Mouse (Mus musculus): ENCODE data around the gene 4931409K22Rik. TPM values are rescaled to one million over a fixed set of nuclear protein-coding genes. Genes with fewer than 3 reads are reported as not detected.

Gene 4931409K22Rik
- total RNA-seq, 2 experiments from 2014 or later: not detected

DNA sequence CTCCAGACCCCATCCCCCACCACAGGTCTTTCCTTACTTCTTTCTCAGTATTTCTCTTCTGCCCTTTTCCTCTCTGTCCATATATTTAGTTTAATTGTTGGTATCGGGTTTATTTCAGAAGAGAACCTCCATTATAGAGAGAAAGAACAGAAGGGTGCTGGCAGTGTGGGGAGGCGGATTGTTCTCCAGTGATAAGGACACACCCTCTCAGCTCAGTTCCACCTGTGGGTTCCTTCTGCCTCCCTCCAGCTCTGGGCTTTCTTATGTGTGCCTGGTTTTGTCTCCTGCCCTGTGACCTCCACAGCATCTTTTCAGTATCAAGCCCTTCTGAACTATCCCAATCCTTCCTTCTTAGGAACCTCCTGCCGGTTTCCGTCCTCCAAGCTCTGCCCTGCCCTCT is 32.1 kb downstream of the 4931409K22Rik start:
- intact Hi-C loops (cut with DNase I): no loop called here
- DNase-seq (ENCODE audit: extremely low spot score in 1 of 2, low spot score in 2 of 2): no peak

DNA sequence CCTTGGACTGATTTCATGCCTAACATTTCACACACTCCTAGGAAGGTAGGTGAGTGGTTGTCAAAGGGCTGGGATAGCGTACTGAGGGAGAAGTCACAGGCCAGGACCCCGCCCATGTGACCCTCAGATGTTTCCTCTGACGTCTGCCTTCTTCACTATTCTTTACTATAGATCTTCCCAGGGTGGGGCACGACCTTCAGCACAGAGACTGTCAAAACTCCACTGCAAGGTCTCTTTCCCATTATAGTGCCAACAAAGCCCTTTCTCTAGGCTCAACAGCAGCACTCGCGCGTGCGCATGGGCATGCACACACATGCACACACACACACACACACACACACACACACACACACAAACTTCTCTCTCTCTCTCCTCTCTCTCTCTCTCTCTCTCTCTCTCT is 32.8 kb downstream of the 4931409K22Rik start:
- DNase-seq (ENCODE audit: extremely low spot score in 1 of 2, low spot score in 2 of 2): no peak
- intact Hi-C loops (cut with DNase I): no loop called here

DNA sequence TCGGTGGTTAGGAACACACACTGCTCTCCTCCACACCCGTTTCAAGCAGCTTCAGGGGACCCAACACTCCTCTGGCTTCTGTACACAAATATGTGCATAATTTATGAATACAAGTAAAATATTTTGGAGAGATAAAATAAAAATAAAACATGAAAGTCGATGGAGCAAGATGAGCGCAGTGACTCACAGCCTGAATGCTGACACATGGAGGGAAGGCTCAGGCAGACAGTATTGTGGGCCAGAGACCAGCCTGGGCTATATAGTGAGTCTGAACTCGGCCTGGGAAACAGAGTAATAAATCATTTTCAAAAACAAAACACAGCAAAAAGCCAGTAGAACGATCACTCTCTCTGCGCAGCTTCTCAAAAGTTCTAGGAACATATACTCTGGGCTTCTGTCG is 35.2 kb downstream of the 4931409K22Rik start:
- DNase-seq (ENCODE audit: extremely low spot score in 1 of 2, low spot score in 2 of 2): no peak
- intact Hi-C loops (cut with DNase I): no loop called here

DNA sequence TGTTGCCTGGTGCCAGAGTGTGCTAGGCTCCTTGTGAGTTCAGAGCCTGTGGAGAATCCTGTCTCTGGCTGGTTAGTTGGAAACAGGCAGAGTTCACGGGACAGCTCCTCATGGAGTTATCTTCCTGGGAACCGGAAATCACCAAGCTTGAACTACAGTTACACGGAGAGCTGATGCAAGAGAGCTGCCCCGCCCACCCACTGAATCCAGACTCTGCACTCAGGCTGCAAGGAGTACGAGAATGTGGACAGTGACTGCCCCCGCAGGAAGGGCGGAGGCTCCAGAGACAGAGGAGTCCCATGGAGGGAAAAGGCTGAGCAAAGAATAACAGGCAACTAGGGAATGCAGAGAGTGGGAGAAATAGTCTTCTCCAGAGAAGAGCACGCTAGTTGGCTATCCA is 44.3 kb downstream of the 4931409K22Rik start:
- intact Hi-C loops (cut with DNase I): loop anchor here (10.0 kb wide), 1 partner anchor 143 kb away; no protein-coding TSS in a partner anchor

DNA sequence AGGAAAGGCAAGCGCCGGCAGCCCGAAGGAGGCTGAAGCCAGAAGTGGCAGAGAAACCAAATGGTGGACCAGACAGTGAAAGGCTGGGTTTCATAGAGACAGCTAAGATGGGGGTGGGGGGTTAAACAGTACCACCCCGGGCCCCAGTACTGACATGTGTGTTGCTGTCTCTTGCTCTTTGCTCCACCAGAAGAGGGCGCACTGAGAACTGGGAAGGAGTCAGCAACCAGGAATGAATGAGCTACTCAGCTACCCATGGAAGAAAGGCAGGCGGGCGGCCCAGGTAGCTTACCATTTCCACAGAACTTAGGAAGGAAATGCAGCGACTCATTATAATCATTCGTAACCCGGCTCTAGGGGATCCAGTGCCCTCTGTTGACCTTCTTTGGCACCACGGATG is 46.0 kb downstream of the 4931409K22Rik start:
- intact Hi-C loops (cut with DNase I): loop anchor here (10.0 kb wide), 1 partner anchor 144 kb away; no protein-coding TSS in a partner anchor

More for the DNA sequence above, 44.3 kb downstream of the 4931409K22Rik start:
- DNase-seq (ENCODE audit: extremely low spot score in 1 of 2, low spot score in 2 of 2): peak in 1 of 2 experiments; percentile 79

DNA sequence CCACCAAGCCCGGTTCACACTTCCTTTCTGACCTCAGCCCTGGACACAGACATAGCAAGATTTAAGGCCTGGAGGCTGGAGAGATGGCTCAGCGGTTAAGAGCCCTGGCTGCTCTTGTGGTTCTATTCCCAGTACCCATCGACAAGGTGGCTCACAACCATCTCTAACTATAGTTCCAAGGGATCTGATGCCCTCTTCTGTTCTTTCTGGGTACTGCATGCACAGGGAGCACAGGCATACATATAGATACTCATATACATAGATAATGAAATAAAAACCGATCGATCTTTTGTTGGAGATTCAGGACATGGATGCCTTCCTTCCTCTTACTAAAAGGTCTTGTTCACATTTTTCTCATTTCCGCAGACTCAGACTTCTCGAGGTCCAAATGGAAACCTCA is 48.2 kb downstream of the 4931409K22Rik start:
- intact Hi-C loops (cut with DNase I): no loop called here
- no peak for DNase-seq (ENCODE audit: extremely low spot score in 1 of 2, low spot score in 2 of 2)

More for the DNA sequence above, 46.0 kb downstream of the 4931409K22Rik start:
- no peak for DNase-seq (ENCODE audit: extremely low spot score in 1 of 2, low spot score in 2 of 2)

DNA sequence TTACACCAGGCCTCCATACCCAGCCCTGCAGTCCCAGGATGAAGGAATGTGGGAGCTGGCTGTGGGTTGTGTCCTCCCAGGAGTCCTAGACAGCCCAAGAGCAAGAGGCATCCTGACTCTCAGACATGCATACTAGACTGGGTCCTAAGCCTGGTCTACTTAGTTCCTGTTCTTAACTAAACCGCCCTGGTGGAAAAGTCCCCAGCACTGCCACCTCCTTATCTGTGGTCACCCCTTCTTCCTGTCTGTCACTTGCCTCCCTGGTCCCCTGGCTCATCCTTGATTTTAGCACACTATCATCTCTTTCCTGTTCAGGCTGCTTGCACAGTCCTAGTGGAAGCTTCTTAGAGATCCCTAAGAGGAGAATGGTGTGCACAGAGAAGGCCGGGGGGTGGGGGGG is 51.1 kb downstream of the 4931409K22Rik start:
- intact Hi-C loops (cut with DNase I): no loop called here
- DNase-seq (ENCODE audit: extremely low spot score in 1 of 2, low spot score in 2 of 2): no peak

DNA sequence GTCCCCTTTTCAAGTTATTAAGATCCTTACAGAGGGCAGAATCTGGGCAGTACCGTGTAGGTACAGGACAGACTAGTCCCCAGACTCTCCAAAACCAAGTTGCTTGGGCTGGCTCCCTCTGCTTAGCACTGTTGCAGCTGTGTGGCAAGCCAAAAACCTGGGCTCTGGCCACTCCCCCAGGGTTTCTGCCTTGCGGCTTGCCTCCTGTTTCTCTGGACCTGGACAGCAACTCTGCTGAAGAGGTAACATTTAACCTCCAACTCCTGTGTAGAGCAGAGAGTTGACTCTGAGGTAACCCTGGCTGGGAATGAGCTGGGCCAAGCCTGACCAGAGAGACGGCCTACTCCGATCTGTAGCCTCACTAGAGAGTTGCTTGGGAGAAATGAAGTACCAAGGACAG is 53.8 kb downstream of the 4931409K22Rik start:
- intact Hi-C loops (cut with DNase I): no loop called here

DNA sequence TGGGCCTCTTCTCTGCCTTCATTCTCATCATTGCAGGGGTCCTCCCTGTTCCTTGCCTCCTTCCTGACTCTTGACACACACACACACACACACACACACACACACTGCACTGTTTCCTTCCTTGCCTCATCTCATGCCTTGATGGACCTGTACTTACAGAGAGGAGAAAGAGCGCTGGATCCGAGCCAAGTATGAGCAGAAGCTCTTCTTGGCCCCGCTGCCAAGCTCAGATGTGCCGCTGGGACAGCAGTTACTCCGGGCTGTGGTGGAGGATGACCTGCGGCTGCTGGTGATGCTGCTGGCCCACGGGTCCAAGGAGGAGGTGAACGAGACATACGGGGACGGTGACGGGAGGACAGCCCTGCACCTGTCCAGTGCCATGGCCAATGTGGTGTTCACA is 55.8 kb downstream of the 4931409K22Rik start:
- intact Hi-C loops (cut with DNase I): no loop called here
- DNase-seq (ENCODE audit: extremely low spot score in 1 of 2, low spot score in 2 of 2): peak in 1 of 2 experiments; percentile 61

More for the DNA sequence above, 53.8 kb downstream of the 4931409K22Rik start:
- no peak for DNase-seq (ENCODE audit: extremely low spot score in 1 of 2, low spot score in 2 of 2)

DNA sequence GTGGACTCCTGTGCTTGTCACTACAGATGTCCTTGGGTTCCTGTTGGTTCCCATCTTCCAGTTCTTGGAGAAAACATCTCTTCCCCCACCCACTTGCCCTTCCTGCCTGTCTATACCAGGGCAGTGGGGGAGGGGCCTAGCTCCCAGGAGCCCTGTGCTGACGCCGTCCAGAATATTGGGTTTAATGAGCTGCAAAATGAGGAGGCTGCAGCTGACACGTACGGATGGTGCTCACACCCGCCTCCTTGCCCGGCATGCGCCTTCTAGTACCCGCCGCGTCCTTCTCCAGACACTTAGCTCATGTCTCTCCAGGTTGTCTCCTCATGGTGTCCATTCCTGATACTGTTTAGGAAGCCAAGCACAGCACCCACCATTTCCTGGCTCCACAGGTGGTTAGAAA is 57.5 kb downstream of the 4931409K22Rik start:
- intact Hi-C loops (cut with DNase I): no loop called here
- DNase-seq (ENCODE audit: extremely low spot score in 1 of 2, low spot score in 2 of 2): no peak

DNA sequence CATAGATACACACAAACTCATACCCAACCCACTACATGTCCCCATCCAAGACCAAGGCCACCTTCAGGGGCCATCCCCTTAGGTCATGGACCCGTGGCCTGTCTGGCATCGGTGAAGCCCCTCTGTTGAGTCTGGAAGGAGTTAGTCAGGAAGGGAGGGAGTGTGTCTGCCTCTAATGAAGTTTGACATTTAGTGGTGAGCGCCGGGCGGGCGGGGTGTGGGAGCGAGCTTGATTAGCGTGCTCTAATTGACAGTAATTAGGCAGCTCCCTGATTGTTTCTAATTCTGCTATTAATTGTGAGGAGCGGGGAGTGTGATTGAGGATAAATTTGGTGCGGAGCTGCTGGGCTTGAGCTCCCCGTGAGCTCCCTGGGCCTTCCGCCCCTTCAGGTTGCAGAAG is 59.1 kb downstream of the 4931409K22Rik start:
- no peak for DNase-seq (ENCODE audit: extremely low spot score in 1 of 2, low spot score in 2 of 2)
- intact Hi-C loops (cut with DNase I): no loop called here

DNA sequence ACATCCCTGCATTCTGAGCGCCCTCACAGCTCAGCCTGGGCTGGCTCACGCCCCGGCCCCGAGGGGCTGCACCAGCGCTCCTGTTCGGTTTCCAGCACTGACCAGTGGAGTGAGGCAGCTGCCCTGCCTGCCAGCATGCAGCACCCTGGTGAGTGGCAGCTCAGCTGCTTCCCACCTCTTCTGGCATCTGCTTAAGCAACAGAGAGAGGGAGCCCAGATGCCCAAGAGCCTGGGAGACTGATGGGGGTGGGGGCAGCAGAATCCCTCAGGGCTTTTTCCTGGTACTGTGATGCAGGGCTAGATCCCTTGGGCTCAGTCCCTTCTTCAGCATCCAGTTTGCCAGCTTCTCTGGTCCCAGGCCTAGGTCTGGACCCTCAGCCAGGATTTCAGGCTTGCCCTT is 59.9 kb downstream of the 4931409K22Rik start:
- DNase-seq (ENCODE audit: extremely low spot score in 1 of 2, low spot score in 2 of 2): no peak
- intact Hi-C loops (cut with DNase I): no loop called here

DNA sequence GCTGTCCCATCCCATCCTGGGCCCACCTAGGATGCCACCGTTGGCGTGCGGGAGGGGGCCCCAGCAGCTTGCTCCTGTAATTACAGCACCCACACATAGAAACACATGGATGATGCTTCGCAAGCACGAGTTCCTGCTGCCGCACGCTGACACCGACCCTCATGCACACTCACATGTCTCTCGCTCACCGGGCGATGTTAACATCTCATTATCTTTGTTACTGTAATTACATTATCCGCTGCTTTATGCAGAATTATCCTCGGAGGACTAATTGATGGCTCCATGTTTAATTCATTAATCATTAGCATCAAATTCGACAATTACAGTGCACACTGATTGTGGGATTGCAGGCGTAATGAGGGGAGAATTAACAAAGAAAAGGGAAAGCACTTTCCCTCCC is 61.6 kb downstream of the 4931409K22Rik start:
- intact Hi-C loops (cut with DNase I): no loop called here

More for the DNA sequence above, 61.6 kb downstream of the 4931409K22Rik start:
- DNase-seq (ENCODE audit: extremely low spot score in 1 of 2, low spot score in 2 of 2): no peak

Small RNAs within 50 kb of the gene (microRNA-seq; reads per million reads assigned to microRNA genes)
- 1,068 reads per million, percentile 78 among the genes with 10 or more reads in this experiment for gene Mir671

Other genes with a start within 250 kb of the 4931409K22Rik start
- 10 to 100 TPM; 17.0 to 19.3 TPM for gene Kcnh2, start 205.2 kb downstream of the 4931409K22Rik start, total RNA-seq (2021)
- 10 to 100 TPM in 1 of 2 experiments, 1 to 10 TPM in 1; 8.8 to 10.1 TPM for gene Nos3, start 192.0 kb downstream of the 4931409K22Rik start, total RNA-seq (2021)
- 1 to 10 TPM; 3.9 to 4.7 TPM for gene Atg9b, start 164.7 kb downstream of the 4931409K22Rik start, total RNA-seq (2021)
- 10 to 100 TPM; 53.3 to 56.0 TPM for gene Abcb8, start 163.1 kb downstream of the 4931409K22Rik start, total RNA-seq (2021)
- under 1 TPM in 1 of 2 experiments, not detected in 1; 0.19 TPM for gene Asic3, start 143.4 kb downstream of the 4931409K22Rik start, total RNA-seq (2021)
- 100 to 1,000 TPM; 148 to 150 TPM for gene Cdk5, start 133.3 kb downstream of the 4931409K22Rik start, total RNA-seq (2021)
- 10 to 100 TPM; 24.6 to 27.6 TPM for gene Slc4a2, start 133.0 kb downstream of the 4931409K22Rik start, total RNA-seq (2021)
- 100 to 1,000 TPM in 1 of 2 experiments, 10 to 100 TPM in 1; 96.6 to 105 TPM for gene Fastk, start 111.5 kb downstream of the 4931409K22Rik start, total RNA-seq (2021)
- gene Tmub1, start 109.0 kb downstream of the 4931409K22Rik start, total RNA-seq (2021): 10 to 100 TPM; 29.1 to 29.4 TPM
- gene Agap3, start 104.6 kb downstream of the 4931409K22Rik start, total RNA-seq (2021): 100 to 1,000 TPM; 488 to 490 TPM
- under 1 TPM; 0.18 to 0.26 TPM for gene Gbx1, start 29.6 kb downstream of the 4931409K22Rik start, total RNA-seq (2021)
- gene Asb10, start 15.8 kb downstream of the 4931409K22Rik start, total RNA-seq (2021): under 1 TPM; 0.24 to 0.45 TPM
- 10 to 100 TPM; 56.0 to 58.9 TPM for gene Abcf2, start 20.7 kb upstream of the 4931409K22Rik start, total RNA-seq (2021)
- gene Chpf2, start 29.9 kb upstream of the 4931409K22Rik start, total RNA-seq (2021): 10 to 100 TPM; 55.9 to 59.7 TPM
- gene Smarcd3, start 67.6 kb upstream of the 4931409K22Rik start, total RNA-seq (2021): 100 to 1,000 TPM; 125 to 134 TPM
- 10 to 100 TPM; 75.3 to 79.3 TPM for gene Nub1, start 128.7 kb upstream of the 4931409K22Rik start, total RNA-seq (2021)
- gene Wdr86, start 173.9 kb upstream of the 4931409K22Rik start, total RNA-seq (2021): 1 to 10 TPM; 1.1 TPM
- not detected for gene Crygn, start 201.2 kb upstream of the 4931409K22Rik start, total RNA-seq (2021)

All from left cerebral cortex, postnatal 10 days (tissue).